Mouse (Mus musculus): ENCODE measurements at regions not wholly inside any gene's neighbourhood (a gene's known extent, or its start where the extent isn't known, plus 50 kb on each side); places are given as distances from the start of the nearest gene placed in this dataset.

DNA sequence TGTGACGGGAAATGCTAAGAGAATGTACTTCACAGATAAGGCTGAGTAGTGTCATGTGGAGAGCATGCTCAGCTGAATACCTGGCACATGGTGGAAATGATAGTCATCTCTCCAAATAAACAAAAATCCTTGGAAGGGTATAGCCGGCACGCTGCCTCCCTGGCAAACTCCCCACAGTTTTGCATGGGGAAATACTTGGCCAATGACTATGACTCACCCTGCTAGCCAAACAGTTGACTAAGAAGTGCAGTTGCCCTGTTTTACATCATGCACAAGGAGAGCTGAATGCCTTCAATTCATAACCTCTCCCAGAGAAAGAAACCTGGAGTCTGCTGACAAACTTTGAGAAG lies 183.2 kb upstream of the Fmr1 start:
- no peak for TF ChIP-seq CTCF (conservative IDR thresholded peaks at IDR 0.05; ENCODE audit: low read length)
- TF ChIP-seq NANOG (IDR thresholded peaks at IDR 0.05; ENCODE audit: borderline replicate concordance, low read length) = no peak

Measured in E14TG2a.4 (cell line).